ENCODE assay signal across 8 mouse cellular contexts in the genomic region with DNA sequence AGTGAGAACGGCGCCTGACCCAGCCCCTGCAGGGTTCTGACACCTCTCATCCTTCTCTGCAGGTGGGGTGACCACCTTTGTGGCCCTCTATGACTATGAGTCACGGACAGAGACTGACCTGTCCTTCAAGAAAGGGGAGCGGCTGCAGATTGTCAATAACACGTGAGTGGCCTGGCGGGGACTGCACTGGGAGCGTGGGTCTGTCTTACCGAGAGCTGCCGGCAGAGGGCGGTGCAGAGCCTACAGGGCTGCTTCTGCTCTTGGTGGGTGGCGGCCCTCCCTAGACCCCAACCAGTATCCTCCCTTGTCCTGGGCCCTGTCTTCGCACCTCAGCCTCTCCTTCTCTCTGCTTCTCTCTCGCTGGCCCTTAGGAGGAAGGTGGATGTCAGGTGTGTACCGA. TPM values are rescaled to one million over a fixed set of nuclear protein-coding genes. Genes with fewer than 3 reads are reported as not detected.
A peak's percentile ranks its signal among the peaks of the same experiment; 100 is the strongest.
DNase-seq lines count a peak whose midpoint lies in the region; ATAC-seq and TF ChIP-seq lines count a peak whose summit lies in the region.

No protein-coding gene starts in this region.

- in situ Hi-C loops in CH12.LX (cut with MboI; ENCODE audit: low pct_ligation_motif_present, low pct_unique_long_range_greater_than_20kb, low sequenced_read_pairs) = no loop called here

- peak; percentile 40 for TF ChIP-seq RAD21 in CH12.LX (IDR thresholded peaks at IDR 0.05; ENCODE audit: low read depth, low read length)

- no peaks in the 10 kb centered on the region for H3K36me3 ChIP-seq in CH12.LX (replicated peaks in 1 of 2; ENCODE audit: control insufficient read depth in 1 of 2, insufficient read depth in 1 of 2, low read length in 1 of 2)
- peaks cover 28% of the 10 kb centered on the region; the same call in 1 of the 2 replicates for H3K36me3 ChIP-seq in forebrain, embryonic 12.5 days (replicated peaks)
- no peaks in the 10 kb centered on the region for H3K36me3 ChIP-seq in heart, postnatal 0 days (replicated peaks; ENCODE audit: control insufficient read depth, insufficient read depth, low read length)
- H3K36me3 ChIP-seq in lung, postnatal 0 days (ENCODE audit: insufficient read depth, low read length) = no peaks in the 10 kb centered on the region; the same call in 1 of the 2 replicates

- peak overlapping the region; percentile 30; the same call in 1 of the 2 replicates for H3K4me2 ChIP-seq in CH12.LX (ENCODE audit: insufficient read depth, low read depth, poor library complexity, severe bottlenecking)
- H3K4me2 ChIP-seq in forebrain, embryonic 12.5 days = 0 out of 2 replicates have a peak overlapping the region, but pooled peaks have one; percentile 10
- peak overlapping the region; percentile 50 for H3K4me2 ChIP-seq in heart, postnatal 0 days (ENCODE audit: low read depth, low read length)
- H3K4me2 ChIP-seq in lung, postnatal 0 days (replicated peaks; ENCODE audit: low read depth, low read length) = no peak overlapping the region

- no peaks in the 10 kb centered on the region for H3K79me2 ChIP-seq in CH12.LX (replicated peaks; ENCODE audit: control insufficient read depth, extremely low read depth, insufficient read depth, poor library complexity, severe bottlenecking)

- dilution Hi-C loops in CH12.LX (cut with MboI; ENCODE audit: extremely low pct_ligation_motif_present, extremely low pct_unique_long_range_greater_than_20kb, low sequenced_read_pairs) = no loop called here

- H3K27ac ChIP-seq in CH12.LX (ENCODE audit: insufficient read depth, low read depth) = no peak overlapping the region
- peak overlapping the region; percentile 82 for H3K27ac ChIP-seq in forebrain, embryonic 12.5 days
- H3K27ac ChIP-seq in heart, postnatal 0 days (ENCODE audit: low read depth) = no peak overlapping the region
- no peak overlapping the region for H3K27ac ChIP-seq in lung, postnatal 0 days (ENCODE audit: low read length)

- no peak for TF ChIP-seq POLR2A in CH12.LX (IDR thresholded peaks at IDR 0.05; ENCODE audit: low read depth, low read length)

- ATAC-seq in forebrain, embryonic 12.5 days (ENCODE audit: low FRiP score) = peak; percentile 36; the same call in 1 of the 2 replicates
- no peak for ATAC-seq in heart, postnatal 0 days (ENCODE audit: insufficient read depth, low read depth)
- ATAC-seq in lung, postnatal 0 days = peak; percentile 7; the same call in 1 of the 2 replicates

- WGBS in forebrain, embryonic 12.5 days = 14% methylated on average over 13 of the region's 14 CpGs
- 25% methylated on average over 11 of the region's 14 CpGs for WGBS in heart, postnatal 0 days
- WGBS in lung, postnatal 0 days = 19% methylated on average over 13 of the region's 14 CpGs

- no peaks in the 10 kb centered on the region for H3K9me3 ChIP-seq in CH12.LX (replicated peaks; ENCODE audit: low read length)
- no peaks in the 10 kb centered on the region for H3K9me3 ChIP-seq in forebrain, embryonic 12.5 days
- no peaks in the 10 kb centered on the region for H3K9me3 ChIP-seq in heart, postnatal 0 days (replicated peaks; ENCODE audit: control insufficient read depth, low read length)
- no peaks in the 10 kb centered on the region for H3K9me3 ChIP-seq in lung, postnatal 0 days (ENCODE audit: low read length)

- H3K27me3 ChIP-seq in CH12.LX (replicated peaks) = peaks cover 87% of the 10 kb centered on the region
- no peaks in the 10 kb centered on the region for H3K27me3 ChIP-seq in forebrain, embryonic 12.5 days
- no peaks in the 10 kb centered on the region for H3K27me3 ChIP-seq in heart, postnatal 0 days (ENCODE audit: control insufficient read depth, insufficient read depth, low read length)
- H3K27me3 ChIP-seq in lung, postnatal 0 days (replicated peaks; ENCODE audit: insufficient read depth, low read length) = no peaks in the 10 kb centered on the region

- peak; percentile 44 for DNase-seq in CH12.LX (ENCODE audit: extremely low read depth)
- peak; percentile 61 for DNase-seq in brain, adult 2 months (ENCODE audit: low read depth, low spot score)
- DNase-seq in heart, postnatal 0 days (ENCODE audit: low spot score) = peak; percentile 25
- peak; percentile 66 for DNase-seq in layer of hippocampus, adult 9-11 months
- peak; percentile 70 for DNase-seq in lung, postnatal 0 days (ENCODE audit: low spot score)
- DNase-seq in retina, embryonic 14.5 days (ENCODE audit: low spot score) = peak; percentile 93
- peak; percentile 67 to 84 for DNase-seq in urinary bladder, adult 18-20 months (ENCODE audit: low spot score in 2 of 2)

- H3K9ac ChIP-seq in CH12.LX (ENCODE audit: insufficient read depth, low read depth) = no peak overlapping the region
- peak overlapping the region; percentile 43; the same call in 1 of the 2 replicates for H3K9ac ChIP-seq in forebrain, embryonic 12.5 days
- H3K9ac ChIP-seq in heart, postnatal 0 days (replicated peaks; ENCODE audit: low read depth, low read length) = no peak overlapping the region
- H3K9ac ChIP-seq in lung, postnatal 0 days (replicated peaks; ENCODE audit: low read depth) = no peak overlapping the region

- no peak for TF ChIP-seq EP300 in CH12.LX (IDR thresholded peaks at IDR 0.05; ENCODE audit: low read length)
- TF ChIP-seq EP300 in heart, postnatal 0 days (IDR thresholded peaks at IDR 0.05; ENCODE audit: low read depth) = no peak
- no peak for TF ChIP-seq EP300 in lung, postnatal 0 days (IDR thresholded peaks at IDR 0.05)

- TF ChIP-seq CTCF in CH12.LX (conservative IDR thresholded peaks at IDR 0.05 in 1 of 2, IDR thresholded peaks at IDR 0.05 in 1 of 2; ENCODE audit: low read depth in 2 of 2, low read length in 2 of 2) = peak; percentile 52 to 80
- peak; percentile 86 for TF ChIP-seq CTCF in heart, postnatal 0 days (IDR thresholded peaks at IDR 0.05; ENCODE audit: low read depth)
- TF ChIP-seq CTCF in lung, postnatal 0 days (IDR thresholded peaks at IDR 0.05) = peak; percentile 94

- H3K4me3 ChIP-seq in CH12.LX (replicated peaks in 1 of 3; ENCODE audit: low read depth in 2 of 3, low read length in 2 of 3, poor library complexity in 1 of 3) = no peak overlapping the region
- no peak overlapping the region for H3K4me3 ChIP-seq in forebrain, embryonic 12.5 days (replicated peaks)
- no peak overlapping the region for H3K4me3 ChIP-seq in heart, postnatal 0 days (ENCODE audit: low read depth, low read length)
- H3K4me3 ChIP-seq in lung, postnatal 0 days (ENCODE audit: low read depth, low read length) = no peak overlapping the region

- peaks cover 8 to 18% of the 10 kb centered on the region in 2 experiments for H3K4me1 ChIP-seq in CH12.LX (ENCODE audit: control insufficient read depth in 1 of 2, insufficient read depth in 2 of 2)
- H3K4me1 ChIP-seq in forebrain, embryonic 12.5 days = peaks cover 70% of the 10 kb centered on the region
- 0 out of 2 replicates have a peak, but pooled peaks cover 4% of the 10 kb centered on the region for H3K4me1 ChIP-seq in heart, postnatal 0 days (ENCODE audit: control insufficient read depth, insufficient read depth)
- no peaks in the 10 kb centered on the region; the same call in 1 of the 2 replicates for H3K4me1 ChIP-seq in lung, postnatal 0 days (ENCODE audit: insufficient read depth, low read depth, low read length)

TF ChIP-seq in CH12.LX, 34 proteins besides CTCF, POLR2A, EP300 and RAD21:
- TF ChIP-seq KAT2A (IDR thresholded peaks at IDR 0.05; ENCODE audit: insufficient replicate concordance, low read length) (no peak), BHLHE40 (IDR thresholded peaks at IDR 0.05; ENCODE audit: low read depth, low read length) (peak; percentile 80), ZKSCAN1 (IDR thresholded peaks at IDR 0.05; ENCODE audit: borderline replicate concordance, low read depth, low read length) (no peak), PAX5 (IDR thresholded peaks at IDR 0.05; ENCODE audit: low read length) (no peak), E2F4 (IDR thresholded peaks at IDR 0.05; ENCODE audit: insufficient replicate concordance, low read depth, low read length) (no peak), SMC3 (IDR thresholded peaks at IDR 0.05; ENCODE audit: low read depth, low read length) (peak; percentile 77), SIN3A (IDR thresholded peaks at IDR 0.05; ENCODE audit: low read length) (no peak), USF2 (conservative IDR thresholded peaks at IDR 0.05; ENCODE audit: low read depth, low read length) (no peak), JUND (conservative IDR thresholded peaks at IDR 0.05; ENCODE audit: low read depth, low read length) (no peak), HCFC1 (IDR thresholded peaks at IDR 0.05; ENCODE audit: low read depth, low read length) (no peak), CHD2 (IDR thresholded peaks at IDR 0.05; ENCODE audit: low read length) (no peak)

RNA-seq across cellular contexts. Expression of gene Src, which starts 40.2 kb away (rescaled TPM):
- 0.25 and 0.29 TPM in 2 replicates for total RNA-seq in CH12.LX (2012; rRNA removed)
- 0.20 and 0.31 TPM in 2 replicates for total RNA-seq in CH12.LX (2014; rRNA removed)
- 0.37 and 0.38 TPM in 2 replicates for polyA plus RNA-seq in CH12.LX (2012; ENCODE audit: insufficient read length, low read depth)
- polyA plus RNA-seq in forebrain, embryonic 12.5 days (2016; fragmentation: Nextera tagmentation; extraction: Ambion mirVana) = 35.1 and 38.0 TPM in 2 replicates
- total RNA-seq in heart, postnatal 0 days (2014; rRNA removed; ENCODE audit: low replicate concordance) = 14.2 and 15.5 TPM in 2 replicates
- 2.5 and 2.9 TPM in 2 replicates for polyA plus RNA-seq in heart, postnatal 0 days (2015; fragmentation: Nextera tagmentation; extraction: Ambion mirVana)
- 16.4 and 18.2 TPM in 2 replicates for polyA plus RNA-seq in lung, postnatal 0 days (2015; fragmentation: Nextera tagmentation; extraction: Ambion mirVana)

Comparison
In these comparisons a context has a peak if more than half of its experiments do, and no peak if none do; other contexts are left out.
1. DNase-seq: peak in every context shown above with its lines; median percentile 93 in retina, embryonic 14.5 days; 76 in urinary bladder, adult 18-20 months; 70 in lung, postnatal 0 days; 66 in layer of hippocampus, adult 9-11 months; 61 in brain, adult 2 months; 44 in CH12.LX; 25 in heart, postnatal 0 days.